Mouse (Mus musculus): ENCODE results near the gene Clec4n.
"Not testable (repeated sequence)": the region's sequence is repeated elsewhere in the genome, so short reads cannot be mapped to it uniquely, and the experiment has no call there.

The Clec4n gene

DNA sequence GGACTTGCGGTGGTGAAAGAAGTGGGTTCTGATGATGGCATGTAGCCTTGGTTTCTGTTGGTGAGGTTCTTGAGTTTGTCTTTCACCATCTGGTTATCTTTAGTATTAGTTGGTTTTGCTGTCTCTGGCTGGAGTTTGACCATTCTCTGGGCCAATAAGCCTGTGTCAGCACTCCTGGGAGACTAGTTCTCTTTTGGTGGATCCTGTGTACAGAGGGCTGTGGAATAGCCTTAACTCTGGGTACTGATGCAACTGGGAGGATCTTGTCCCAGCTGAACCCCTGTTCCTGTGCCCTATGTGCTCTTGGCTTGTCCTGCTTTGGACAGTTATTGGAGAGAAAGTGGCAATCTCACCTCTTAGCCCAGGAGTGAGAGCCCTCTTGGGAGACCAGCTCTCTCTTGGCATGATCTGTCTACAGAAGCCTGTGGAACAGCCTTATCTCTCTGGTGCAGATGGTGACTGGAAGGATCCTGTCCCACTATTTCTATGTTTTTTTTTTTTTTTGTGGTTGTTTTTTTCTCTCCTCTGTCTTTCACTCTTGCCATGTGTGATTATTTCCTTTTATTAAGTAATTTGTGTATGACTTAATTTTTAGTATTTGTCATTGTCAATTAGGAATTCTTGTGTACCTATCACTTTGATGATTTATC lies 63.2 kb downstream of the Clec4n start:
- no peak for DNase-seq (ENCODE audit: low spot score in 2 of 2)

DNA sequence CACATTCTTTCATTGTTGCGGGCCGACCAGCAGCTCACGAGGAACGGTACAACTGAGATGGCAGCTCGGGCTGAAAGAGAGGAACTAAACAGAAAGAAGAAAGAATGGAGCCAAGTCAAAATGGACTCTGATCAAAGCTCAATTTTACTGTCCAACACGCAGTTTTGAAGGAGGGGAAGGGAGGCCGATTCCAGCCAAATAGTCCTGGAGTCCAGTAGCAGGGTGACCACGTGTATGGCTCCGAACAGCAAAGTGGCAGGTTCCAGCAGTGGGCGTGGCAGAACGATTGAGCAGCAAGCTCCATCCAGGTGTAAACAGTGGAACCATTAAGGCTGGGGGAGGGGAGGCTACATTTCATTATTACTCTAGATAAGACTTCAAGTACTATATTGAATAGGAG lies 63.9 kb downstream of the Clec4n start:
- not testable (repeated sequence) for DNase-seq (ENCODE audit: low spot score in 2 of 2)

All from frontal cortex, postnatal 14 days (tissue).